Mouse (Mus musculus) cerebellum, postnatal 25 days (tissue): ENCODE results near the gene Cst9.

Experiments used
- DNase-seq, 2 experiments: peaks; one replicate each; pipeline ENCODE4 v3.0.0; 2021; ENCODE audit warnings: mixed read lengths in 2 of 2

The Cst9 gene

DNA sequence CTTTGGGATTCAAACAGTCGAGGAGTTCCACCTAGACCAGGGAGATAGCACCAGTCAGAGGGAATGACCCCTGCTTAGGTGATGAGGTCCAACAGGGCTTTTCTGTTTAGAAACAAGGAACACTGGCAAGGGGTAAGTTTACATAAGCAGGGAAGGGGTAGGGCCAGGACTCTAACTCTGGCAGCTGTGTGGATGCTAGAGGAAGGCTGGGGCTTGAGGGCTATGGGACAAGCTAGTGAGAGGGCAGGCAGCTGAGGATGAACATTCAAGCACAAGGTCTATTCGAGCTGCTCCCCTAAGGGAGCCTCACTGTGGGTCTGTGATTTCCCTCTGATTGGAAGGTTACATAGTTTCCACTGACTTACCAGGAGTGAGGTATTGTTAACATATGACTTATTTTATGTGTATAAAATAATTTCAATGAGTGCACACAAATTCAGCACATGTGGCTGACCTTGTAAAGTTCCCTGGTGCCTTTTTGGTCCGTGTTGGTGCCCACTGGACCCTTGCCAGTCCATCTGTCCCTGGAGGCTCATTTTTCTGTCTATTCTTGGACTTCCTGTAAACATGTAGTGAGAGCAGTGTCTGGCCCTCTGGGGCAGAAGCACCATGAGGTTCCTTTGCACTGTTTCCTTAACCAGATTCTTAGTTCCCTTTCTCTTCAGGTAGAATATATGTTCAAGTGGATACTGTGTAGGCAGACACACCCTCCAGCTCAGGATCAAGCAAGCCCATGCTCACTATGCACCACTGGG is 42.2 kb downstream of the Cst9 start:
- peak in 1 of 2 experiments; percentile 14 for DNase-seq

DNA sequence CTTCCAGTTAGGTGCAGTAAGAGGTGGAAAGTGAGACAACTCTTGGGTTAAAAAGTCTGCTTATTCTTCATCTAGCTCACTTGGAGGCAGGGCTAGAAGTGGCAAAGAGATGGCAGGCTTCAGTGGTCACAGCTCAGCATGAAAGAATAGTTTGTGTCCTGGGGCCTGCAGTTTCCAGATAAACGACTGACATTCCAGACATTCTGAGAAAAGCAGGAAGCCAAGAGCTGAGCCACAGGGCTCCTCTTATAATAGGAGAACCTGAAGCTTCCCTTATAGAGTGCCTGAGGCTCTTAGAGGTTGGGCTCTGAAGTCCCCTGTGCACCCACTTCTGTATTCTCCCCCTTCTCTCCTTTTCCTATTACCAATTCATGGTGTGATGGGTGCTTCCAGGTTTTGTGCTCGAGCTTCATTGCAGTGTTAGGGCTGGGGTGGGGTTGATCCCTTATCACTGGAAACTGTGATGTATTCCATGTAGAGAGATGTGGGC is 43.7 kb downstream of the Cst9 start:
- no peak for DNase-seq

DNA sequence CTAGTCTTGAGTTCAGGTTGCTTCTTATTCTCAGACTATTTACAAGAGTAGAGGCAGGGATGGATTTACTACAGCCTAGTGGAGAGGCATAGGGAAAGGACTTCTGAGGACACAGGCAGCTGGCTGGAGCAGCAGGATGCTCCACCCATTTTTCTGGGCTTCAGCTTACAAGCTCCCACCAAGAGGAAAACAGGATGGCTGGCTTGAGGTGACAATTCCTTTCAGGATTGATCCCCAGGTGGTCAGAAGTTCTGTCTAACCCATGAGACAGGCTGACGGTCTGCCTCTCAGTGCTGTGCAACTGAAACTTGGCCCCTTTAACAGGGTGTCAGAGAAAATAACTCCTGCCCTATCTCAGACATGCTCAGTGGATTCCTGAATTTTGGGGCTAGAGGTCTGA is 44.3 kb downstream of the Cst9 start:
- DNase-seq: no peak

DNA sequence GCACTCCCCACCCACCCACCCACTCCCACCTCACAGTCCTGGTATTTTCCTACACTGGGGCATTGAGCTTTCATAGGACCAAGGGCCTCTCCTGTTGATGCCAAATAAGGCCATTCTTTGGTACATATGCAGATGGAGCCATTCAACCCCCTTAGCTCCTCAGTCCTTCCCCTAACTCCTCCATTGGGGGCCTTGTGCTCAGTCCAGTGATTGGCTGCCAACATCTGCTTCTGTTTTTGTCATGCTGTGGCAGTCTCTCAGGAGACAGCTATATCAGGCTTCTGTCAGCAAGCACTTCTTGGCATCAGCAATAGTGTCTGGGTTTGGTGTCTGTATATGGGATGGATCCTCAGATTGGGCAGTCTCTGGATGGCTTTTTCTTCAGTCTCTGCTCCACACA is 49.8 kb downstream of the Cst9 start:
- DNase-seq: no peak
